In genomic region chr4:41658566-41659384, GRCm38 (mm10) we compare ENCODE assay signal across 8 mouse cellular contexts. TPM values are rescaled to one million over a fixed set of nuclear protein-coding genes. Genes with fewer than 3 reads are reported as not detected.
DNase-seq lines count a peak whose midpoint lies in the region; ATAC-seq lines count a peak whose summit lies in the region.
"Had no signal": no experiment of that assay in that cellular context is flagged by ENCODE, and none has a peak within 500 bp of the region (broad histone marks: within the 10 kb centered on the region; RNA-seq: fewer than 3 reads in every experiment).

No protein-coding gene starts in this region.

- H3K9me3 ChIP-seq in midbrain, embryonic 10.5 days (replicated peaks) = no peaks in the 10 kb centered on the region
- no peaks in the 10 kb centered on the region for H3K9me3 ChIP-seq in midbrain, embryonic 15.5 days
- no peaks in the 10 kb centered on the region for H3K9me3 ChIP-seq in forebrain, embryonic 12.5 days
- H3K9me3 ChIP-seq in stomach, embryonic 14.5 days (ENCODE audit: control insufficient read depth, low read depth, low read length) = no peaks in the 10 kb centered on the region

- DNase-seq in midbrain, embryonic 10.5 days (ENCODE audit: low spot score) = no peak
- peak; percentile 43 to 78 for DNase-seq in kidney, postnatal 25 days
- no peak for DNase-seq in gastrocnemius, adult 8-10 months (ENCODE audit: low spot score in 2 of 2)
- no peak for DNase-seq in frontal cortex, postnatal 36 days (ENCODE audit: low spot score in 2 of 2)

- no peak overlapping the region for H3K9ac ChIP-seq in midbrain, embryonic 15.5 days
- H3K9ac ChIP-seq in forebrain, embryonic 12.5 days = peak overlapping the region; percentile 42; the same call in 1 of the 2 replicates
- H3K9ac ChIP-seq in stomach, embryonic 14.5 days (replicated peaks; ENCODE audit: low read depth, low read length) = no peak overlapping the region

- H3K27me3 ChIP-seq in midbrain, embryonic 10.5 days (ENCODE audit: low read depth, poor library complexity, severe bottlenecking) = peaks cover 28% of the 10 kb centered on the region
- H3K27me3 ChIP-seq in midbrain, embryonic 15.5 days (replicated peaks) = no peaks in the 10 kb centered on the region
- H3K27me3 ChIP-seq in forebrain, embryonic 12.5 days = peaks cover 18% of the 10 kb centered on the region
- H3K27me3 ChIP-seq in stomach, embryonic 14.5 days (ENCODE audit: control insufficient read depth, insufficient read depth, low read length) = no peaks in the 10 kb centered on the region

- peaks cover 84% of the 10 kb centered on the region for H3K4me1 ChIP-seq in midbrain, embryonic 10.5 days
- peaks cover 29% of the 10 kb centered on the region for H3K4me1 ChIP-seq in midbrain, embryonic 15.5 days
- peaks cover 67% of the 10 kb centered on the region for H3K4me1 ChIP-seq in forebrain, embryonic 12.5 days
- peaks cover 21% of the 10 kb centered on the region for H3K4me1 ChIP-seq in stomach, embryonic 14.5 days (ENCODE audit: control insufficient read depth, insufficient read depth, low read length)

- no peak for ATAC-seq in midbrain, embryonic 15.5 days (replicated peaks)
- 0 out of 2 replicates have a peak, but pooled peaks have one; percentile 34 for ATAC-seq in forebrain, embryonic 12.5 days (ENCODE audit: low FRiP score)
- ATAC-seq in stomach, embryonic 14.5 days (ENCODE audit: insufficient number of reproducible peaks, insufficient read depth, low FRiP score, low read depth) = peak; percentile 33; the same call in 1 of the 2 replicates

- no peak overlapping the region for H3K4me2 ChIP-seq in midbrain, embryonic 15.5 days
- no peak overlapping the region for H3K4me2 ChIP-seq in forebrain, embryonic 12.5 days
- no peak overlapping the region for H3K4me2 ChIP-seq in stomach, embryonic 14.5 days (replicated peaks; ENCODE audit: low read depth, low read length)

- H3K4me3 ChIP-seq in midbrain, embryonic 10.5 days = no peak overlapping the region; the same call in 1 of the 2 replicates
- H3K4me3 ChIP-seq in midbrain, embryonic 15.5 days = no peak overlapping the region
- no peak overlapping the region for H3K4me3 ChIP-seq in forebrain, embryonic 12.5 days (replicated peaks)
- no peak overlapping the region for H3K4me3 ChIP-seq in stomach, embryonic 14.5 days (ENCODE audit: low read depth, low read length)
- H3K4me3 ChIP-seq: erythroblast, embryonic 14.5 days had no signal

- peak overlapping the region; percentile 71 for H3K27ac ChIP-seq in midbrain, embryonic 10.5 days (replicated peaks)
- H3K27ac ChIP-seq in midbrain, embryonic 15.5 days = no peak overlapping the region
- no peak overlapping the region for H3K27ac ChIP-seq in forebrain, embryonic 12.5 days
- H3K27ac ChIP-seq in stomach, embryonic 14.5 days (ENCODE audit: low read length) = no peak overlapping the region

- peaks cover 84% of the 10 kb centered on the region for H3K36me3 ChIP-seq in midbrain, embryonic 10.5 days
- H3K36me3 ChIP-seq in midbrain, embryonic 15.5 days (replicated peaks) = no peaks in the 10 kb centered on the region; the same call in 1 of the 2 replicates
- peaks cover 50% of the 10 kb centered on the region for H3K36me3 ChIP-seq in forebrain, embryonic 12.5 days (replicated peaks)
- no peaks in the 10 kb centered on the region for H3K36me3 ChIP-seq in stomach, embryonic 14.5 days (ENCODE audit: control insufficient read depth, insufficient read depth, low read length)

- WGBS in midbrain, embryonic 10.5 days = 22% methylated on average over 23 of the region's 25 CpGs
- 30% methylated on average over 16 of the region's 25 CpGs for WGBS in midbrain, embryonic 15.5 days
- 15% methylated on average over 24 of the region's 25 CpGs for WGBS in forebrain, embryonic 12.5 days
- 27% methylated on average over 23 of the region's 25 CpGs for whole genome bisulfite sequencing in stomach, embryonic 14.5 days

RNA-seq across cellular contexts. Expression of gene Enho, which starts 18.7 kb away (rescaled TPM):
- 23.2 and 31.4 TPM in 2 replicates for polyA plus RNA-seq in midbrain, embryonic 10.5 days (2016; fragmentation: Nextera tagmentation; extraction: Ambion mirVana)
- polyA plus RNA-seq in midbrain, embryonic 15.5 days (2015; fragmentation: Nextera tagmentation; extraction: Ambion mirVana) = 121 and 122 TPM in 2 replicates
- 43.2 and 44.7 TPM in 2 replicates for polyA plus RNA-seq in forebrain, embryonic 12.5 days (2016; fragmentation: Nextera tagmentation; extraction: Ambion mirVana)
- 30.7 and 30.9 TPM in 2 replicates for polyA plus RNA-seq in stomach, embryonic 14.5 days (2014; fragmentation: Nextera tagmentation; extraction: Ambion mirVana)
- total RNA-seq in gastrocnemius, adult 8-10 months (2022) = 10 to 100 TPM in 3 of 4 experiments, 1 to 10 TPM in 1; 8.4 to 13.1 (median 10.3) TPM

RNA-seq across cellular contexts. Expression of gene Cntfr, which starts 38.1 kb away (rescaled TPM):
- polyA plus RNA-seq in midbrain, embryonic 10.5 days (2016; fragmentation: Nextera tagmentation; extraction: Ambion mirVana) = 27.1 and 35.8 TPM in 2 replicates
- polyA plus RNA-seq in midbrain, embryonic 15.5 days (2015; fragmentation: Nextera tagmentation; extraction: Ambion mirVana) = 28.1 and 32.2 TPM in 2 replicates
- polyA plus RNA-seq in forebrain, embryonic 12.5 days (2016; fragmentation: Nextera tagmentation; extraction: Ambion mirVana) = 21.9 and 28.3 TPM in 2 replicates
- polyA plus RNA-seq in stomach, embryonic 14.5 days (2014; fragmentation: Nextera tagmentation; extraction: Ambion mirVana) = 9.3 and 11.3 TPM in 2 replicates
- 10 to 100 TPM; 17.8 to 25.6 (median 22.5) TPM for total RNA-seq in gastrocnemius, adult 8-10 months (2022)
- polyA plus RNA-seq: erythroblast, embryonic 14.5 days had no signal

RNA-seq across cellular contexts. Expression of gene Il11ra1, which starts 41.0 kb away (rescaled TPM):
- polyA plus RNA-seq in midbrain, embryonic 10.5 days (2016; fragmentation: Nextera tagmentation; extraction: Ambion mirVana) = 69.0 TPM in 2 replicates
- polyA plus RNA-seq in midbrain, embryonic 15.5 days (2015; fragmentation: Nextera tagmentation; extraction: Ambion mirVana) = 37.5 and 40.3 TPM in 2 replicates
- polyA plus RNA-seq in forebrain, embryonic 12.5 days (2016; fragmentation: Nextera tagmentation; extraction: Ambion mirVana) = 56.6 and 62.1 TPM in 2 replicates
- 162 TPM in 2 replicates for polyA plus RNA-seq in stomach, embryonic 14.5 days (2014; fragmentation: Nextera tagmentation; extraction: Ambion mirVana)
- 10 to 100 TPM; 41.4 to 51.9 (median 49.4) TPM for total RNA-seq in gastrocnemius, adult 8-10 months (2022)

RNA-seq across cellular contexts. Expression of gene Rpp25l, which starts 54.6 kb away (rescaled TPM):
- 86.4 and 91.5 TPM in 2 replicates for polyA plus RNA-seq in midbrain, embryonic 10.5 days (2016; fragmentation: Nextera tagmentation; extraction: Ambion mirVana)
- 59.1 and 64.6 TPM in 2 replicates for polyA plus RNA-seq in midbrain, embryonic 15.5 days (2015; fragmentation: Nextera tagmentation; extraction: Ambion mirVana)
- polyA plus RNA-seq in forebrain, embryonic 12.5 days (2016; fragmentation: Nextera tagmentation; extraction: Ambion mirVana) = 77.0 and 79.1 TPM in 2 replicates
- polyA plus RNA-seq in stomach, embryonic 14.5 days (2014; fragmentation: Nextera tagmentation; extraction: Ambion mirVana) = 65.3 and 71.5 TPM in 2 replicates
- total RNA-seq in gastrocnemius, adult 8-10 months (2022) = 10 to 100 TPM; 57.2 to 67.4 (median 59.9) TPM

Comparison
In these comparisons a context has a peak if more than half of its experiments do, and no peak if none do; other contexts are left out.
1. DNase-seq: peak in kidney, postnatal 25 days (2 of 2); none in midbrain, embryonic 10.5 days (single experiment), gastrocnemius, adult 8-10 months (0 of 2) and frontal cortex, postnatal 36 days (0 of 2).